In the genomic region with DNA sequence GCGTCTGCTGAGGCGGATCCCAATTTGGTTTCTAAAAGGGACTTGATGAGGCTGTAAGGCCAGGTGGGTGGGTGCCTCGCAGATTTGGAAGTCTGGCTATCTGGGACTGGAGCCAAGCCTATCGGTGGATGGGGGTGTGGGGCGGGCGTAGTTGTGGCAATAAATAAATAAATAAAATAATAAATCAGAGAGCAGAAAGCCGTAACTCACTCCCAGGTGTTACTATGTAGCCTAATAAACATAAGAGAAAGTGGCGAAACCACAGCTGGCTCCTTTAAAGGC, we compare ENCODE assay signal across 9 mouse cellular contexts. TPM values are rescaled to one million over a fixed set of nuclear protein-coding genes. Genes with fewer than 3 reads are reported as not detected.
DNase-seq lines count a peak whose midpoint lies in the region; ATAC-seq and TF ChIP-seq lines count a peak whose summit lies in the region.
"Had no signal": no experiment of that assay in that cellular context is flagged by ENCODE, and none has a peak within 500 bp of the region (broad histone marks: within the 10 kb centered on the region; RNA-seq: fewer than 3 reads in every experiment).

No protein-coding gene starts in this region.

- H3K27ac ChIP-seq in heart, adult 2 months = no peak overlapping the region
- 0 out of 2 replicates have a peak overlapping the region, but pooled peaks have one; percentile 30 for H3K27ac ChIP-seq in ES-Bruce4 (ENCODE audit: insufficient read depth, low read length)
- H3K27ac ChIP-seq in forebrain, embryonic 14.5 days (ENCODE audit: low read depth, low read length) = no peak overlapping the region
- no peak overlapping the region; the same call in 1 of the 2 replicates for H3K27ac ChIP-seq in liver, embryonic 14.5 days

- H3K27me3 ChIP-seq in heart, adult 2 months (ENCODE audit: control insufficient read depth, insufficient read depth, low read length) = no peaks in the 10 kb centered on the region
- no peaks in the 10 kb centered on the region for H3K27me3 ChIP-seq in ES-Bruce4 (ENCODE audit: control insufficient read depth, insufficient read depth, low read length, poor library complexity, severe bottlenecking)
- H3K27me3 ChIP-seq in forebrain, embryonic 14.5 days (replicated peaks; ENCODE audit: control insufficient read depth, insufficient read depth, low read length) = peaks cover 13% of the 10 kb centered on the region; the same call in 1 of the 2 replicates
- H3K27me3 ChIP-seq in liver, embryonic 14.5 days (ENCODE audit: control insufficient read depth, insufficient read depth, low read length) = peaks cover 3% of the 10 kb centered on the region

- no peak for ATAC-seq in forebrain, embryonic 14.5 days
- no peak for ATAC-seq in liver, embryonic 14.5 days (ENCODE audit: insufficient read depth)

- peak overlapping the region; percentile 51 for H3K4me3 ChIP-seq in heart, adult 2 months
- peak overlapping the region; percentile 63 for H3K4me3 ChIP-seq in ES-Bruce4 (ENCODE audit: low read depth, low read length)
- H3K4me3 ChIP-seq in forebrain, embryonic 14.5 days (ENCODE audit: low read depth, low read length) = peak overlapping the region; percentile 28; the same call in 1 of the 2 replicates
- H3K4me3 ChIP-seq in liver, embryonic 14.5 days (ENCODE audit: insufficient read depth in 1 of 2, low read depth in 2 of 2, low read length in 2 of 2) = peak overlapping the region; percentile 44 to 55

- no peak for DNase-seq in heart, adult 2 months
- DNase-seq in heart, postnatal 10 days = no peak
- peak; percentile 35 for DNase-seq in forebrain, embryonic 14.5 days (ENCODE audit: low spot score)
- DNase-seq in liver, embryonic 14.5 days (ENCODE audit: low read depth in 3 of 3, low spot score in 3 of 3) = no peak
- DNase-seq in frontal cortex, postnatal 14 days (ENCODE audit: low spot score in 2 of 2) = no peak
- DNase-seq in ovary, postnatal 14 days (ENCODE audit: low spot score) = no peak
- no peak for DNase-seq in right cerebral cortex, postnatal 4 days

- intact Hi-C loops in heart, adult 2 months (cut with DNase I) = no loop called here
- intact Hi-C loops in heart, postnatal 10 days (cut with DNase I) = no loop called here

- WGBS in heart, adult 2 months = 23% methylated on average over 8 of the region's 8 CpGs
- 7% methylated on average over 8 of the region's 8 CpGs for WGBS in forebrain, embryonic 14.5 days
- WGBS in liver, embryonic 14.5 days (ENCODE audit: insufficient replicate concordance) = 20% methylated on average over 8 of the region's 8 CpGs

- peaks cover 2% of the 10 kb centered on the region; the same call in 1 of the 2 replicates for H3K4me1 ChIP-seq in heart, adult 2 months (ENCODE audit: control insufficient read depth, insufficient read depth, low read length)
- no peaks in the 10 kb centered on the region for H3K4me1 ChIP-seq in ES-Bruce4 (ENCODE audit: control insufficient read depth, insufficient read depth, low read length)
- peaks cover 14% of the 10 kb centered on the region for H3K4me1 ChIP-seq in forebrain, embryonic 14.5 days (ENCODE audit: control insufficient read depth, insufficient read depth, low read length)
- H3K4me1 ChIP-seq in liver, embryonic 14.5 days (replicated peaks; ENCODE audit: control insufficient read depth in 2 of 2, insufficient read depth in 2 of 2, low read length in 1 of 2) = peaks cover 7 to 9% of the 10 kb centered on the region in 2 experiments

- H3K79me2 ChIP-seq in heart, adult 2 months (replicated peaks; ENCODE audit: control insufficient read depth, insufficient read depth, low read length) = no peaks in the 10 kb centered on the region

- peak overlapping the region; percentile 61 for H3K4me2 ChIP-seq in forebrain, embryonic 14.5 days (ENCODE audit: low read length)
- peak overlapping the region; percentile 81 for H3K4me2 ChIP-seq in liver, embryonic 14.5 days (ENCODE audit: low read depth)

- H3K9me3 ChIP-seq in ES-Bruce4 (replicated peaks; ENCODE audit: control insufficient read depth, insufficient read depth, low read length, poor library complexity, severe bottlenecking) = no peaks in the 10 kb centered on the region
- no peaks in the 10 kb centered on the region for H3K9me3 ChIP-seq in forebrain, embryonic 14.5 days (replicated peaks; ENCODE audit: control insufficient read depth, low read length)
- H3K9me3 ChIP-seq in liver, embryonic 14.5 days (ENCODE audit: control insufficient read depth, low read length) = no peaks in the 10 kb centered on the region

- no peak for TF ChIP-seq CTCF in heart, adult 2 months (IDR thresholded peaks at IDR 0.05)
- no peak for TF ChIP-seq CTCF in ES-Bruce4 (IDR thresholded peaks at IDR 0.05; ENCODE audit: low read depth, low read length)
- no peak for TF ChIP-seq CTCF in liver, embryonic 14.5 days (IDR thresholded peaks at IDR 0.05; ENCODE audit: low read depth)

- no peaks in the 10 kb centered on the region; the same call in 1 of the 2 replicates for H3K36me3 ChIP-seq in heart, adult 2 months (ENCODE audit: control insufficient read depth, insufficient read depth, low read length)
- H3K36me3 ChIP-seq in ES-Bruce4 (ENCODE audit: control insufficient read depth, insufficient read depth, low read length, poor library complexity, severe bottlenecking) = peaks cover 14% of the 10 kb centered on the region
- peaks cover 21% of the 10 kb centered on the region for H3K36me3 ChIP-seq in forebrain, embryonic 14.5 days (ENCODE audit: control insufficient read depth, insufficient read depth, low read length)
- H3K36me3 ChIP-seq in liver, embryonic 14.5 days (replicated peaks; ENCODE audit: control insufficient read depth, insufficient read depth, low read depth) = peaks cover 9% of the 10 kb centered on the region

- H3K9ac ChIP-seq in heart, adult 2 months (ENCODE audit: low read depth, low read length) = no peak overlapping the region
- peak overlapping the region; percentile 58 for H3K9ac ChIP-seq in ES-Bruce4 (ENCODE audit: low read depth, poor library complexity, severe bottlenecking)
- H3K9ac ChIP-seq in forebrain, embryonic 14.5 days (ENCODE audit: low read length) = peak overlapping the region; percentile 43
- peak overlapping the region; percentile 41 for H3K9ac ChIP-seq in liver, embryonic 14.5 days (replicated peaks)

- no peak for TF ChIP-seq EP300 in heart, adult 2 months (IDR thresholded peaks at IDR 0.05; ENCODE audit: insufficient read depth, low read depth, low read length)
- TF ChIP-seq EP300 in ES-Bruce4 (IDR thresholded peaks at IDR 0.05; ENCODE audit: insufficient read depth, low read depth, low read length) = no peak
- TF ChIP-seq EP300 in liver, embryonic 14.5 days (IDR thresholded peaks at IDR 0.05; ENCODE audit: low read depth) = no peak

- no peak for TF ChIP-seq POLR2A in heart, adult 2 months (IDR thresholded peaks at IDR 0.05; ENCODE audit: insufficient read depth, low read depth, low read length)
- no peak for TF ChIP-seq POLR2A in ES-Bruce4 (IDR thresholded peaks at IDR 0.05; ENCODE audit: insufficient read depth, low read length)

RNA-seq across cellular contexts. Expression of gene Ell3, which starts 1.1 kb away (rescaled TPM):
- under 1 TPM in 1 of 2 experiments, not detected in 1; 0.13 TPM for total RNA-seq in heart, adult 2 months (2021)
- 0.15 and 0.47 TPM in 2 replicates for polyA plus RNA-seq in heart, adult 2 months (2012; rRNA removed)
- under 1 TPM; 0.14 to 0.25 TPM for total RNA-seq in heart, postnatal 10 days (2021)
- polyA plus RNA-seq in ES-Bruce4 (2011; ENCODE audit: insufficient read depth, insufficient read length, low read depth, missing spikeins) = 16.2 and 18.1 TPM in 2 replicates
- 0.86 and 1.2 TPM in 2 replicates for polyA plus RNA-seq in forebrain, embryonic 14.5 days (2014; fragmentation: Nextera tagmentation; extraction: Ambion mirVana)
- polyA plus RNA-seq in liver, embryonic 14.5 days (2012; rRNA removed) = 0.84 and 1.1 TPM in 2 replicates
- 1.8 and 2.0 TPM in 2 replicates for polyA plus RNA-seq in liver, embryonic 14.5 days (2014; fragmentation: Nextera tagmentation; extraction: Ambion mirVana)
- total RNA-seq: hematopoietic stem cell, adult 5-6 weeks had no signal

RNA-seq across cellular contexts. Expression of gene Serf2, which starts 6.0 kb away (rescaled TPM):
- 100 to 1,000 TPM; 369 to 415 TPM for total RNA-seq in heart, adult 2 months (2021)
- polyA plus RNA-seq in heart, adult 2 months (2012; rRNA removed) = 339 and 340 TPM in 2 replicates
- total RNA-seq in heart, postnatal 10 days (2021) = 100 to 1,000 TPM; 407 to 422 TPM
- polyA plus RNA-seq in ES-Bruce4 (2011; ENCODE audit: insufficient read depth, insufficient read length, low read depth, missing spikeins) = 367 and 428 TPM in 2 replicates
- polyA plus RNA-seq in forebrain, embryonic 14.5 days (2014; fragmentation: Nextera tagmentation; extraction: Ambion mirVana) = 388 and 442 TPM in 2 replicates
- 345 and 412 TPM in 2 replicates for polyA plus RNA-seq in liver, embryonic 14.5 days (2012; rRNA removed)
- 279 and 297 TPM in 2 replicates for polyA plus RNA-seq in liver, embryonic 14.5 days (2014; fragmentation: Nextera tagmentation; extraction: Ambion mirVana)

RNA-seq across cellular contexts. Expression of gene Hypk, which starts 10.1 kb away (rescaled TPM):
- 10 to 100 TPM; 19.8 to 23.5 TPM for total RNA-seq in heart, adult 2 months (2021)
- 10.4 and 19.4 TPM in 2 replicates for polyA plus RNA-seq in heart, adult 2 months (2012; rRNA removed)
- 10 to 100 TPM; 22.1 to 23.2 TPM for total RNA-seq in heart, postnatal 10 days (2021)
- 102 and 107 TPM in 2 replicates for polyA plus RNA-seq in ES-Bruce4 (2011; ENCODE audit: insufficient read depth, insufficient read length, low read depth, missing spikeins)
- 91.9 and 95.1 TPM in 2 replicates for polyA plus RNA-seq in forebrain, embryonic 14.5 days (2014; fragmentation: Nextera tagmentation; extraction: Ambion mirVana)
- polyA plus RNA-seq in liver, embryonic 14.5 days (2012; rRNA removed) = 22.4 and 26.8 TPM in 2 replicates
- 72.9 and 79.2 TPM in 2 replicates for polyA plus RNA-seq in liver, embryonic 14.5 days (2014; fragmentation: Nextera tagmentation; extraction: Ambion mirVana)

RNA-seq across cellular contexts. Expression of gene Serinc4, which starts 13.6 kb away (rescaled TPM):
- not detected for total RNA-seq in heart, adult 2 months (2021)
- 0.09 and 0.21 TPM in 2 replicates for polyA plus RNA-seq in heart, adult 2 months (2012; rRNA removed)
- not detected for total RNA-seq in heart, postnatal 10 days (2021)
- 0.27 TPM in 1 of 2 replicates, not detected in the other for polyA plus RNA-seq in ES-Bruce4 (2011; ENCODE audit: insufficient read depth, insufficient read length, low read depth, missing spikeins)
- 0.95 and 1.1 TPM in 2 replicates for polyA plus RNA-seq in forebrain, embryonic 14.5 days (2014; fragmentation: Nextera tagmentation; extraction: Ambion mirVana)
- polyA plus RNA-seq in liver, embryonic 14.5 days (2012; rRNA removed) = 0.17 and 0.22 TPM in 2 replicates
- polyA plus RNA-seq in liver, embryonic 14.5 days (2014; fragmentation: Nextera tagmentation; extraction: Ambion mirVana) = 0.08 and 0.11 TPM in 2 replicates

RNA-seq across cellular contexts. Expression of gene Catsper2, which starts 29.4 kb away (rescaled TPM):
- 1 to 10 TPM; 3.8 to 4.2 TPM for total RNA-seq in heart, adult 2 months (2021)
- 3.4 and 4.3 TPM in 2 replicates for polyA plus RNA-seq in heart, adult 2 months (2012; rRNA removed)
- 1 to 10 TPM; 2.2 to 3.2 TPM for total RNA-seq in heart, postnatal 10 days (2021)
- 1.9 and 2.5 TPM in 2 replicates for polyA plus RNA-seq in ES-Bruce4 (2011; ENCODE audit: insufficient read depth, insufficient read length, low read depth, missing spikeins)
- polyA plus RNA-seq in forebrain, embryonic 14.5 days (2014; fragmentation: Nextera tagmentation; extraction: Ambion mirVana) = 2.0 and 3.2 TPM in 2 replicates
- 0.40 and 0.60 TPM in 2 replicates for polyA plus RNA-seq in liver, embryonic 14.5 days (2012; rRNA removed)
- polyA plus RNA-seq in liver, embryonic 14.5 days (2014; fragmentation: Nextera tagmentation; extraction: Ambion mirVana) = 0.29 and 0.92 TPM in 2 replicates
